Mouse (Mus musculus) thymus, adult 18-20 months (tissue): ENCODE measurements around the gene Spock1.
"Not testable (repeated sequence)": the region's sequence is repeated elsewhere in the genome, so short reads cannot be mapped to it uniquely, and the experiment has no call there.

Experiments
- DNase-seq, 2 experiments: peaks; one replicate each; pipeline ENCODE4 v3.0.0; 2022; ENCODE audit warnings: mixed read lengths in 2 of 2

The Spock1 gene

DNA sequence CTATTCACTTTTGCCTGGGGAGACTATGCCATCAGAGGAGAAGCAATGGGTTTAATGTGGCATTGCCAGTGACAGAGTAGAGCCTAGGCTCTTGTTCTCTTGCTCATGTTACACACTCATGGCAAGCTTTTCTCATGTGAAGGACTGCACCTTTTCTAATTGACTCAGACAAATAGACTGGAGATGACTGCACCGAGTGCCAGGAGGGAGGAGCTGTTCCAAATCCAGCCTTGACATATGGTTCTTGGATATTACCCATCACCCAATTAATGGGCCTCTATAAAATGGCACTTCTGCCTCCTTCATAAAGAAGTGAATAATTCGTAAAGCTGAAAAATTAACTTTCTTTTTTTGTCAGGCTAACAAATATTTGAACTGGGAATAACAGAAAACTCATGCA, 259.3 kb downstream of the Spock1 start:
- DNase-seq: no peak

- DNase-seq: no peak
Measured at GRCm38 (mm10) chr13:57647456-57647855, 260.7 kb downstream of the Spock1 start.

DNA sequence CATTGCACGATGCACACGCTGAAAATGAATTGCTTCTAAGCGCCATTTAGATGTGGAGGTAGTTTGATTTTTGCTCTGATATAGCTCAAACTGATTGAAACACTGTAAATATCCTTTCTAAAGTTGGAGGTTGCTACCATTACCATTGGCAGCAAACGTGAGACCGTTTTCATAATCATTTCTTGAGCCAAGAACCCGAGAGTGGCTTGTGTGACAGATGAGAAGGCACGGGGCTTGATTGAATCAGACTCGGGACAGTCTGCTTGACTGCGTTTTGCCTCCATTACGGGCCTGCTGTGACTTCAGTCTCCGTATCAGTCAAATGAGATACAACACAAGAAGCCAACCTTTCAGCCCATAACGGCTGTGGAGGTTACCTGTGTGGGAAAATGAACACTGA, 265.1 kb downstream of the Spock1 start:
- DNase-seq: no peak

DNA sequence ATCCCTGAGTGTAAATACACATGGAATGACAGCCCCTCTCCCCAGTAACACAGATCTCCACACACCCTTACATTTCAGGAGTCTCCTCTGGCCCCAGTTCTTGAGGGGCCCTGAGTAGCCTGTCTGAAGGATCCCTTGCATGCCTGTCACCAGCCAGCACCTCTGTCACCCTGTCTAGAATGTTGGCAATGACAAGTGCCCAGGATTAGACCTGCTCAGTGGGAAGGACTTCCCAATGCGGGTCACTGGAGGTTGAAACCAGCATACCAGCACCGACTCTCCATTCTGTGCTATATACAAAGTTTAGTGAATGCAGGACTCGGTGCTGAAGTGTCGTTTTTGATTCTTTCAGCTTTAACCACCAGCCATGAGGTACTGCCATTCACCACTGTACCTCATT, 266.5 kb downstream of the Spock1 start:
- DNase-seq: no peak

DNA sequence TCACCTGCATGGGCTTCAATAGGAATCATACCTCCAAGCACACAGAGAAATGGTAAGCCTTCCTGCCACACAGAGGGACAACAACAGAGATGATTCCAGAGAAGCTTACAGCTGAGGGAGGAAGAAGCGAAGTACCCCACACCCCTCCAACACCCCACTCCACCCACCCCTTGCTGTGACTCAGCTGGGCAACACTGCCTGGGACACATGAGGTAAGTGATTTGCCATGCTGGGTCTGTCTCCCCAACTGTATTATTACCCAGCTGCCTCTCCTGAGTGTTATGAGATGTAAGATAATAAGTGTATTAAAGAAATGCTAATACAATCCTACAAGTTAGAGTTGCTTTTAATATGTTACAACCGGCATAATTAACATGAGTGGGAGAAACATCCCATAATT, 267.2 kb downstream of the Spock1 start:
- DNase-seq: no peak

DNA sequence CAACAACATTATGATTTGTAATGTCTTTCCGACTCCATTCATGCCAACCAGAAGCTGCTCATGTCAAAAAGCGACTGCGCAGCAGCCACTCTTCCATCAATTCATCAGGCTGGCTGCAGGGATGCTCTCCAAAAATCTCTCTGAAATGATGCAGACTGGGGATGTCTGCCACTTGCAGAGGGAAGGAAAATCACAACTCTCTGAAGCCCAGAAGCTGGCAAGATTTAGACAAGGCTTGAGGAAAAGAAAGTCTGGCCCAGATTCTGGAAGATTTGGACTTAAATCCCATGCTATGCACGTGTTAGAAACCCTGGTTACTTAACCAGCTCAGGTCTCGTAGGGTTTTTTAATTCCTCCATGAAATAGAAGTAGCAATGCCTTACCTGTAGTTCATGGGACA, 269.3 kb downstream of the Spock1 start:
- DNase-seq: no peak

DNA sequence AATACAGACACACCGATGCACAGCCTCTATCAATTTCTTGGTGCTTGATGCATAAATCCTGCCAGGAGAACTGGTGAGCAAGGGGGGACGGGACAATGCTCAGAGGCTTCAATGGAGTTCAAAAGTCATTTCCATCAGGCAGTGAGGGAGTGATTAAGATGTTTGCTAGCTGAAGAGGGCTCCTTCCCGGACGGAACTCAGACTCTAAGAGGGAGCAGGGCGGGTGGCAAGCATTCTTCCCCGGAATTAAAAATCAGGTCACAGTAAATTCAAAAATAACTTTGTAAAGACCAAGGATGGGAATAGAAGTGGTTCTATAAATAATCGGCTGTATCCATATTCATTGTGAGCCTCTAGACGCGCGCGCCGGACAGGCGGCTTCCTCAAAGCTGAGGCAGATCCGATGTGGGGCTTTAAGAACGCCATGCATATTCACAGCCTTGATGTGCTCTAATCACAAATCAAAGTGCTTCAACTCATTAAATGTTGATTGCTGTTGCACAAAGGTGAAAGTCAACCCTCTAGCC, 270.5 kb downstream of the Spock1 start:
- no peak for DNase-seq

- no peak for DNase-seq
Measured at GRCm38 (mm10) chr13:57637080-57637572, 271.0 kb downstream of the Spock1 start.

DNA sequence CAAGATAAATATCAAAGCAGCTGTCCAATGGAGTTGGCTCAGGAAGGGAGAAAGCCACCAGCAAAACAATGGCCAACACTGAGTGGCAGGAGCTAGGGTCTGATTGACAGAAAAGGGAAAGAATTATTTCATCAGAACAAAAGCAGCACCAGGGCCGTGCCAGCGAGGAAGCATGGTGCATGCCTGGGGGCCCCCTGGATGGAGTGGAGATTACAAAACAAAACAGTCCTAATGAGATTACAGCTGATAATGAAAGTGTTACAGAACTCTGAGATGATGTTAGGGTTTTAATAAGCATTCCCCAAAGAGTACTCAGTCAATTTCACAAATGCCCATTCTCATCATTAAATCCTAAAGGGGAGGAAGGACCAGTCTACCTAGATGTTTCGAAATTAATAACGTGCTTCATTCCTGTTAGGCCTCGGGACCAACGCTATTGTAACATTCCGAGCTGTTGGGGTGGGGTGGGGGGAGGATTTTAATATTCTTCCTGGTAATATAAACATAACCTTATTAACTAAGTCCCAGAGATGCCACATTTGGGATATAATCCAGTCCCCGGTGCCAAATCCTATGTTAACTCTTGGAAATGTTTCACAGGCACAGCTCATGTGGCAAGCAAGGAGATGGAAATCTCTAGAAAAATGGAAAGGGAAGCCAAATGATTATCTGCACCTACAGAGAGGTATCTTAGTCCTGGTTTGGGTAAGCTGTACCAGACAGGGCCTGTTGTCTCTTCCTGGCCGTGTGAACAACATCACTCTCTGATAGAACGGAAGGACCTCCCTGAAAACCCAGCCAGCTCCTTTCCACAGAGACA, 271.7 kb downstream of the Spock1 start:
- DNase-seq: no peak

DNA sequence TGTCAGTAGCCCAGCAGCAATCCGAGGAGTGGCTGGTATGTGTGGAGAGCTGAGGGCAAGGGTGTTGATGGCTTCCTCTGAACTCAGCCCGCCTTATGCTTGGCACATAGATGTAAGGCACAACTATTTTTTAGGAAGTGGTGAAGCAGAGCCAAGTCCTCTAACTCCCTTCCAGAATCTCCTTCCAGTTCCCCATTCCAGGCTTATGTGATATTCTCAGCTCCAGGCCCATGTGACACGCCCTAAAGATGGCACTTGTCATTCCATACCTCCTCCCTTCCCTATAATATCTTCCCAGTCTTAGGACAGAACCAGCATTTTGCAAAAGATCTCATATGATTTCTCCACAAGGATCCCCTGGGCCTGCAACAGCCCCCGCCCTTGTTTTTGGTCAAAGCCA, 277.6 kb downstream of the Spock1 start:
- no peak for DNase-seq

- no peak for DNase-seq
Measured at GRCm38 (mm10) chr13:57628218-57628617, 279.9 kb downstream of the Spock1 start.

DNA sequence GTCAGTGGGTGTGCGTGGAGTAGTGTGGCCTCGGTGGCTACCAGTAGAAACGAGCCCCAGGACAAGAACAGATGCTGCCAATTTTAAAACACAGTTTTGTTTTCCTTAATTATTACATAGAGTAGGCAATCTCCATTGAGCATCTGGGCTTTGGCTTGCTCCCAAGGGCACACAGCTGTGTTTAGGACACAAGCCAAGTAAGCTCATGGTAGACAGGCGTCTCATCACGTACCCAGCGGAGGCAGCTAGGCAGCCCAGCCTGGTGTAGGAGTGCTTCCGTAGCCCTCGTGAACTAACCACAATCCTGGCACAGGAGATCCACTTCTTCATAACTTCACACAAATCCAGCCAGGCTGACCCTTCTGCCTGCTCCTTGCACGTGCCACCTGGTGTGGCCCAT, 281.7 kb downstream of the Spock1 start:
- no peak for DNase-seq

DNA sequence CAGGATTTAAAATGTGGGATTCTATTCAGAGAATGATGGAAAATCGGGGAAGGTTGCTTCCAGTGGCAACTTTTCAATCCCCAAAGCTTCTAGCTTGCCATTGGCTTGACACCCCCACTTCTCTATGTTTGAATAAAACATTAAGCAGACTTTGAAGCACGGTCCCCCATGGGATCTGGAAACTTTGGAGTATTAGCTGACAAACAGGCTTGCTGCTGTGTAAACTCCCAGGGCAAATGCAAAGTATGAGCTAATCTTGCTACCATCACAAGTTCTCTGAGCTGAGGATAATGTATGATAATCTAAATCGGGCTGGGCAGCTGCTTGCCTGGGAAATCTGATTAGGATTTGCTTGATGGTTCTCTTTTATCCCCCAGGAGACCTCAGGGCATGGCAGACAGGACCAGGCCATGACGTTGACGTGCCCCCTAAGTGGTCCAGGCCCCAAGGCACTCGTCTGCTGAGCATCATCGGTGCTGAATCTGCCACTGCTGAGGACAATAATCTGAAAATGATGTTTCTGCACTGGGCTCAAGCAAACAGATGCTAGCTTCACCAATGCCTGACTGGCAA, 284.1 kb downstream of the Spock1 start:
- no peak for DNase-seq

DNA sequence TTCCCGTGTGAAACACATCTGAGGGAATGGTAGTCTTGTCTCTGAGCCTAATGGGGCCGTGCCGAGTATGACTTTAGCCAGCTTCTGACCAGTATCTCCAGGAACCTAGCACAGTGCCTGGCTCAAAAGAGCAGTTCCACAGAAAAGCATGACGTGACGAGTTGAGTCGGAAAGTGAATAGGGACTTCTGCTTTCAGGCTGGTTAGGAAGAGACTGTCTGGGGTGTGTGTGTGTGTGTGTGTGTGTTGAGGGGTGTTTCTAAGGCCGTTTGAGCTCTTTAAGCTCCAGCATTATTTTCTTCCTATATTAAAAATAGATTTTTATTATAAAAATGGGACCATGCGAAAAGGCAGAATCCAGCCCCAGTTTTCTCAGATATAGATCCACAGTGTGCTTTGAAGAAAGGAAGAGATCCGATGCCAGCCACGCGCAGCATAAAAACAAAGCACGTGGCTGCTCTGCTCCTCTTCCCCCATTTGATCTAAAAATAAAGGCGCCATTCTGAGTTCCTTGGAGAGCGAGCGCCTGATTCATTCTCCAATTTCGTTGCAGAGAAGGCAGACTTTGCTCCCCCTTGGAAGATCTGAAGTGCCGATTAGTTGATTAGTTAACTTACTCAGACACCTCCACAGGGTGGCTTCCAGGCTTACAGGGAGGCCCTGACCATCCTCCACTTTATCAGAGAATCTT, 288.9 kb downstream of the Spock1 start:
- no peak for DNase-seq

DNA sequence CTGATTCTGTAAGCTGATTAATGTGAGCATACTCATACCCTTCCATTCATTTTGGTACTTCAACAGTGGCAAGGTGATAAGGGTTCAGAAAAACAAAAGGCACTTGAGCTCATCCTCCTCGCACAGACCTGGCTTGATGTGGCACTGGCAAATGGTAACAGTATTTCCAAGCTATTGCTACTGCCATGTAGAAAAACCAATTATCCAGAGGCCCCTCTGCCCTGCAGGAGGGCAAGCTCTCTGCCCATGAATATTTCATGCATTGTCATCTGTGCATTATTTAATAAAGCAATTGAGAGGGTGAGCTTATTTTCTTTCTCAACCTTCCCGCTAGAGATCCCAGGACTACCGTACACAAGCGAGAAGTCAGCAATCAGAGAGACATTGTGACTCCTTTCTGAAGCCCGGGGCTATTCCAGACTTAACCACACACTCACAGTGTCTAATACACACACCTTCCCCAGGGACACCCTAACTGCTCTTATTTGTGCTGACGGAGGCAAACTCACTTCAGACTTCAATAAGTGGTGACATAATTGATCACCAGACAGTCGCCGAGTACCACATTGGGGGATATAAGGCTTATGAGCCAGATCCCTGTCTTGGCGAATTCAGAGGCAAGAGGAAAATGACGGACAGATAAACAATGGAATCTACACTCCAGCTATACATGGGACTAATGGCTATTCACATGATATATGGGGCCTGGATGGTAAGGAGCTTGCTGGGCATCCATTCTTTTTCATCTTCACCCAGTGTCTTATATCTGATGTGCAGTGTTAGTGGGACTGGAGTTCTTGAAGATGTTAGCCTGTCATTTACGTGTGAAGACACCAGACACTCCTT, 296.6 kb downstream of the Spock1 start:
- no peak for DNase-seq

DNA sequence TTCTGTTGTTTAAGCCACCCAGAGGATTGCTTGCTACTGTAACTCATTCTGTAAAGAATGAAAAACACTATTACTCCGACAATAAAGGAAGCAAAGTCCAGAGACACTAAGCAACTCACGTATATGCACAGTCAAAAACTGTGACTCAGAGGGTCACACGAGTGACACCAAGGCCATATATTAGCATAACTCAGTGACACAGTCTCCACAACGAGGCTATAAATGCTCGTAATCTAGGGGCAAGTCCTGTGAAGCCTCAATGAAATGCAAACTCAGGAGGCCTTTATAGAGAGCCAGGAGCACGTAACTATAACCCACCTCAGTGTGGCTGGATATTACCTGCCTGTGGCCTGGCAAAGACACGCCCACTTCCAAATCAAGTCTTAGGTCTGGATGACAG, 298.2 kb downstream of the Spock1 start:
- DNase-seq: no peak

DNA sequence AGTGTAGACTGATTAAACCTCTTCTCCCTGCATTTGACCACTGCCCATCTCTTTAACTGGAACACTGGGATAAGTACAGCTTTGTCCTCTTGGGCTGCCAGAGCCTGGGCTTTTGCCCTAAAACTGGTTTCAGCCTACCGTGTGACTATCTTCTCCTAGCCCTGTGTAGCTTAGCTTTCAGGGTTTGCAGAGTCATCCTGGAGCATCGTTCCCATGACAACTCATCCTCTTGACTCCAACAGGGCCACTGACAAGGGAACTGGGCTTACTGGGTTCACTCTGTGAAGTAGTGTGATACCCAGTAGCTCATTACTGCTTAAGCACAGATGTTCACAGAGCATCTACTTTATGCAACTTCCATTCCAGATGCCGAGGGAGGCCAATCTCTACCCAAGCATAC, 303.7 kb downstream of the Spock1 start:
- DNase-seq: no peak

GRCm38 (mm10) chr13:57603226-57603625, 304.9 kb downstream of the Spock1 start:
- DNase-seq: no peak

DNA sequence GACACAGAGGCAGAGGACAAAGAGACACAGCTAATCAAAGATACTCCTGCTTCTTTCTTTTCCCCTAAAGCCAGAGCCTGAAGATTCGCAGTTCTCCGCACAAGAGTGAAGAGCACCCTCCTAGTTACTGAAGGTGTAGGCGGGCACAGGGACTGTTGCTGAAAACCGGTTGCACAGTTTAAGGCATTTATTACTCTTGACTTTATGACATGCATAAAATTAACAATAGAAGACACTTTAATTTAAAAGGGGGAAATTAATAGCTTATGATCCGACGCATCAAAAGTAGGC, 312.4 kb downstream of the Spock1 start:
- no peak for DNase-seq

DNA sequence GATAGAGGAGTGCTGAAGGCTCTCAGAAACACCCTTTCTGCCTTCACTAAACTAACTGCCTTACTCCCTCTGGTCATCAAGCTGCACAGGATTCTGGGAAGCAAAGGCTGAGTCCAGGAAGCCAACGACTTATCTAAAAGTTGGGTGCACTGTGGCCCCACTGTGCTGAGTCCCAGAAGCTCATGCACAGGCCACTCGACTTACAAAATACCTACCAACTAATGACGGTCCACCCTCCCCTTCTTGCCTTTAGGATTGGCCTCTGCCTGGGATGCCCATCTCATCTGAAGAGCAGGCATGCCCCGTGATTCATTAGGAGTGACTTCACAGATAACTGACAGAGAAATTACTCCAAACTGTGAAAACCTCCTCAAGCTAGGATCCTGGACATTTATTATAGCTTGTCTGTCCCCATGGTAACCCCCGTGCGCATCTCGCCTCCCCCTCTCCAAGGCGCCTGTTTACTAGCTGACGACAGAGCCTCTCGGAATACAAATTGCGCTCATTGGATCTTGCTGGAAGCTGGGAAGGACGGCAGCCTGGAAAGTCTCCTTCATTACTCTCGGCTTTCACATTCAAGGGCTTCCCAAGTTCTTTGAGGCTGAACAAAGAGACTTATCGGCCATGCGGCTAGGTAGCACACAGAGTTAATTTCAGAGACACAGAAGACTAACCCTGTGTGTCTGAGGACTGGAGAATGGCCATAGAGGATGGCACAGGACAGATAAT, 312.9 kb downstream of the Spock1 start:
- no peak for DNase-seq

GRCm38 (mm10) chr13:57589338-57589914, 318.7 kb downstream of the Spock1 start:
- DNase-seq: not testable (repeated sequence)
